20 mouse cellular contexts compared by ENCODE assay signal in genomic region chr4:53638549-53639123, GRCm38 (mm10). TPM values are rescaled to one million over a fixed set of nuclear protein-coding genes. Genes with fewer than 3 reads are reported as not detected.
DNase-seq lines count a peak whose midpoint lies in the region; ATAC-seq and TF ChIP-seq lines count a peak whose summit lies in the region.
"Had no signal": no experiment of that assay in that cellular context is flagged by ENCODE, and none has a peak within 500 bp of the region (broad histone marks: within the 10 kb centered on the region; RNA-seq: fewer than 3 reads in every experiment).

No protein-coding gene starts in this region.

- H3K79me2 ChIP-seq in heart, adult 2 months (replicated peaks; ENCODE audit: control insufficient read depth, insufficient read depth, low read length): peaks cover 3% of the 10 kb centered on the region

- no peak for TF ChIP-seq EP300 in heart, adult 2 months (IDR thresholded peaks at IDR 0.05; ENCODE audit: insufficient read depth, low read depth, low read length)

- no peak for TF ChIP-seq POLR2A in heart, adult 2 months (IDR thresholded peaks at IDR 0.05; ENCODE audit: insufficient read depth, low read depth, low read length)

- DNase-seq in heart, adult 2 months: peak; percentile 52 to 71
- no peak for DNase-seq in heart, embryonic 10.5 days (ENCODE audit: low spot score)
- peak; percentile 78 for DNase-seq in heart, adult 8-10 months (ENCODE audit: low spot score)
- DNase-seq in heart, postnatal 14 days: peak; percentile 50
- DNase-seq in skeletal muscle tissue, adult 2 months (ENCODE audit: low read depth, low spot score): peak; percentile 32
- DNase-seq: cerebellum, adult 18-20 months; gastrocnemius, postnatal 36 days; lung, adult 2 months; right cerebral cortex, postnatal 14 days; thymus, postnatal 4 days had no signal

- ATAC-seq in granulocyte monocyte progenitor cell, adult 5-6 weeks (replicated peaks; ENCODE audit: poor library complexity, severe bottlenecking): no peak
- no peak for ATAC-seq in midbrain, embryonic 15.5 days (replicated peaks)
- ATAC-seq: inflammation-experienced regulatory T-cells, adult 6 months had no signal

- no peak overlapping the region for H3K4me3 ChIP-seq in heart, adult 2 months
- H3K4me3 ChIP-seq in heart, embryonic 10.5 days: no peak overlapping the region
- H3K4me3 ChIP-seq in midbrain, embryonic 15.5 days: no peak overlapping the region
- H3K4me3 ChIP-seq: forebrain, embryonic 12.5 days; hindbrain, embryonic 13.5 days; kidney, embryonic 15.5 days; midbrain, embryonic 12.5 days; neural tube, embryonic 15.5 days had no signal

- H3K27me3 ChIP-seq in heart, adult 2 months (ENCODE audit: control insufficient read depth, insufficient read depth, low read length): no peaks in the 10 kb centered on the region
- no peaks in the 10 kb centered on the region for H3K27me3 ChIP-seq in heart, embryonic 10.5 days (ENCODE audit: insufficient read depth, poor library complexity, severe bottlenecking)
- no peaks in the 10 kb centered on the region for H3K27me3 ChIP-seq in midbrain, embryonic 15.5 days (replicated peaks)
- H3K27me3 ChIP-seq: CH12.LX; forebrain, embryonic 12.5 days; hindbrain, embryonic 13.5 days; kidney, embryonic 15.5 days; midbrain, embryonic 12.5 days; neural tube, embryonic 15.5 days had no signal

- peaks cover 13% of the 10 kb centered on the region for H3K4me1 ChIP-seq in heart, adult 2 months (ENCODE audit: control insufficient read depth, insufficient read depth, low read length)
- H3K4me1 ChIP-seq in heart, embryonic 10.5 days: no peaks in the 10 kb centered on the region; the same call in 1 of the 2 replicates
- peaks cover 34% of the 10 kb centered on the region for H3K4me1 ChIP-seq in midbrain, embryonic 15.5 days
- H3K4me1 ChIP-seq: kidney, embryonic 15.5 days had no signal

- peak overlapping the region; percentile 82 for H3K27ac ChIP-seq in heart, adult 2 months
- H3K27ac ChIP-seq in heart, embryonic 10.5 days: no peak overlapping the region
- no peak overlapping the region for H3K27ac ChIP-seq in midbrain, embryonic 15.5 days
- H3K27ac ChIP-seq: hindbrain, embryonic 13.5 days; kidney, embryonic 15.5 days; midbrain, embryonic 12.5 days; neural tube, embryonic 15.5 days had no signal

- 19% methylated on average over 7 of the region's 7 CpGs for WGBS in heart, adult 2 months
- WGBS in heart, embryonic 10.5 days: 53% methylated on average over 7 of the region's 7 CpGs
- WGBS in midbrain, embryonic 15.5 days: 73% methylated on average over 7 of the region's 7 CpGs

- no peak overlapping the region for H3K9ac ChIP-seq in heart, adult 2 months (ENCODE audit: low read depth, low read length)
- no peak overlapping the region for H3K9ac ChIP-seq in midbrain, embryonic 15.5 days
- H3K9ac ChIP-seq: forebrain, embryonic 12.5 days; hindbrain, embryonic 13.5 days; kidney, embryonic 15.5 days; midbrain, embryonic 12.5 days; neural tube, embryonic 15.5 days had no signal

- no peaks in the 10 kb centered on the region for H3K9me3 ChIP-seq in heart, embryonic 10.5 days
- no peaks in the 10 kb centered on the region for H3K9me3 ChIP-seq in midbrain, embryonic 15.5 days
- H3K9me3 ChIP-seq: forebrain, embryonic 12.5 days; hindbrain, embryonic 13.5 days; kidney, embryonic 15.5 days; midbrain, embryonic 12.5 days; neural tube, embryonic 15.5 days had no signal

- H3K4me2 ChIP-seq in midbrain, embryonic 15.5 days: no peak overlapping the region
- H3K4me2 ChIP-seq: forebrain, embryonic 12.5 days; hindbrain, embryonic 13.5 days; kidney, embryonic 15.5 days; liver, embryonic 11.5 days; midbrain, embryonic 12.5 days; neural tube, embryonic 15.5 days had no signal

- TF ChIP-seq CTCF in heart, adult 2 months (IDR thresholded peaks at IDR 0.05): no peak

- peaks cover 26% of the 10 kb centered on the region for H3K36me3 ChIP-seq in heart, adult 2 months (ENCODE audit: control insufficient read depth, insufficient read depth, low read length)
- H3K36me3 ChIP-seq in heart, embryonic 10.5 days: peaks cover 8% of the 10 kb centered on the region
- no peaks in the 10 kb centered on the region for H3K36me3 ChIP-seq in midbrain, embryonic 15.5 days (replicated peaks)

- intact Hi-C loops in heart, adult 2 months (cut with DNase I): no loop called here
- intact Hi-C loops in heart, postnatal 14 days (cut with DNase I): no loop called here

RNA-seq across cellular contexts. Expression of gene Fsd1l, which starts 7.4 kb away (rescaled TPM):
- total RNA-seq in heart, adult 2 months (2021): 10 to 100 TPM; 48.7 to 48.9 TPM
- 5.8 and 15.8 TPM in 2 replicates for polyA plus RNA-seq in heart, adult 2 months (2012; rRNA removed)
- polyA plus RNA-seq in heart, embryonic 10.5 days (2016; fragmentation: Nextera tagmentation; extraction: Ambion mirVana): 11.4 and 12.3 TPM in 2 replicates
- total RNA-seq in heart, adult 8-10 months (2022): 10 to 100 TPM; 45.2 to 59.2 (median 53.8) TPM
- 10 to 100 TPM; 47.8 to 53.6 TPM for total RNA-seq in heart, postnatal 14 days (2021)
- total RNA-seq in granulocyte monocyte progenitor cell, adult 5-6 weeks (2014; fragmentation: Nextera tagmentation): 7.6 and 8.7 TPM in 2 replicates
- 2.5 and 4.1 TPM in 2 replicates for total RNA-seq in granulocyte monocyte progenitor cell, adult 5-6 weeks (2017)
- polyA plus RNA-seq in midbrain, embryonic 15.5 days (2015; fragmentation: Nextera tagmentation; extraction: Ambion mirVana): 35.4 and 42.7 TPM in 2 replicates

Comparison
In these comparisons a context has a peak if more than half of its experiments do, and no peak if none do; other contexts are left out.
1. RNA of gene Fsd1l, which starts 7.4 kb away (total RNA-seq): 45.2 to 59.2 TPM in heart, adult 8-10 months, 47.8 to 53.6 TPM in heart, postnatal 14 days and 48.7 to 48.9 TPM in heart, adult 2 months; 2.5 to 8.7 TPM in granulocyte monocyte progenitor cell, adult 5-6 weeks; every median in the first group is over 4 times any median in the second.